Mouse (Mus musculus): Measurements from ENCODE around the gene 4632433K11Rik. TPM values are rescaled to one million over a fixed set of nuclear protein-coding genes. Genes with fewer than 3 reads are reported as not detected.
A peak's percentile ranks its signal among the peaks of the same experiment; 100 is the strongest.

The 4632433K11Rik gene
- polyA plus RNA-seq, 1 experiment from 2014 or later: not detected

- no peaks in the 10 kb centered on the region for H3K9me3 ChIP-seq (replicated peaks; ENCODE audit: control insufficient read depth, low read length)
- no peaks in the 10 kb centered on the region for H3K27me3 ChIP-seq (ENCODE audit: control insufficient read depth, insufficient read depth, low read length)
- H3K4me3 ChIP-seq (ENCODE audit: low read depth, low read length): peak overlapping the region; percentile 62
- peak overlapping the region; percentile 80 for H3K9ac ChIP-seq (ENCODE audit: low read depth, low read length)
- H3K27ac ChIP-seq (ENCODE audit: low read depth, low read length): peak overlapping the region; percentile 89; the same call in 1 of the 2 replicates
- peak overlapping the region; percentile 71 for H3K4me2 ChIP-seq
- H3K4me1 ChIP-seq (ENCODE audit: control insufficient read depth, insufficient read depth, low read length): peaks cover 4% of the 10 kb centered on the region; the same call in 1 of the 2 replicates
- 35% methylated on average over 5 of the region's 5 CpGs for WGBS (ENCODE audit: insufficient replicate concordance)
- H3K36me3 ChIP-seq (ENCODE audit: control insufficient read depth, insufficient read depth, low read length): peaks cover 17% of the 10 kb centered on the region
- no peak for ATAC-seq (replicated peaks; ENCODE audit: insufficient number of reproducible peaks, low FRiP score, low TSS enrichment)
Observed at GRCm38 (mm10) chr7:5038940-5039339, 5.0 kb downstream of the 4632433K11Rik start.

DNA sequence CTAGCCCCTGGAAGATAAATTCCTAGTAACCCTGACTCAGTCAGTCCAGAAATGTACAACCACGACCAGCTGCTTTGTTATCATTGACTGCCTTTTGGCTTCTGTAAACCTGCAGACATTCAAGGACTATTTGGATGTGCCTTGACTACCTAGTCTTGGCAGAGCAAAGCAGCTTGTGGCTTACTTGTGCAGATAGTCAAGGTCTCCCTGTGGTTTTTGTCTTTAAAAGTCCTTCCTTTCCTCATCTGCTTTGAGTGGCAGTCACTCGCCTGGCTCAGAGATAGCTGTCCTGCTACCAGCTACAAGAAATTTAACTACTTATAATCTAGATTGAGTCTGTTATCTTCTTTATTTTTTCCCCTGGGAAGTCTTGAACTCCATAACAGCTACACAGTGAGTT, 11.1 kb downstream of the 4632433K11Rik start:
- Histone ChIP-seq H3K4me2 (no peak overlapping the region), H3K4me1 (ENCODE audit: control insufficient read depth, insufficient read depth, low read length) (no peaks in the 10 kb centered on the region), H3K36me3 (ENCODE audit: control insufficient read depth, insufficient read depth, low read length) (no peaks in the 10 kb centered on the region; the same call in 1 of the 2 replicates), H3K9ac (ENCODE audit: low read depth, low read length) (no peak overlapping the region), H3K4me3 (ENCODE audit: low read depth, low read length) (no peak overlapping the region), H3K27me3 (ENCODE audit: control insufficient read depth, insufficient read depth, low read length) (no peaks in the 10 kb centered on the region), H3K9me3 (replicated peaks; ENCODE audit: control insufficient read depth, low read length) (no peaks in the 10 kb centered on the region), H3K27ac (ENCODE audit: low read depth, low read length) (no peak overlapping the region)
- WGBS (ENCODE audit: insufficient replicate concordance): 52% methylated on average over 2 of the region's 2 CpGs
- ATAC-seq (replicated peaks; ENCODE audit: insufficient number of reproducible peaks, low FRiP score, low TSS enrichment): no peak

DNA sequence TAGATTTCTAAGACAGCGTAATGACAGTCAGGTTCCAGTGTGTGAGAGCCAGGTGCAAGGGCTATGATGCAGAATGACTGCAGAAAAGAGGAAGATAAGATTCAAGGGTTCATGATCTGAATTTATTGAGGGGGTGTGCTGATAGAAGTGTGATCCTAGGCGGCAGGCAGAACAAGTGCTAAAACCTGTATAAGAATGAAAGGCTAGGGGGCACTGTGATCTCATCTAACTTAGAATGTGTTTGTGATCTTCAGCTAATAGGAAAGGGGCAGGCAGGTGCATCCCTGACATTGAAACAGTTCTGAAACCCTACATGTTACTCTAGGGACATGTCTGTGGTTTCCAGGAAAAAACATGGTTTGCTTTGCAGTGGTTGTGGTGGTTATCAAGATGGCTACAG, 12.2 kb downstream of the 4632433K11Rik start:
- Histone ChIP-seq H3K9me3 (replicated peaks; ENCODE audit: control insufficient read depth, low read length) (no peaks in the 10 kb centered on the region), H3K4me2 (no peak overlapping the region), H3K36me3 (ENCODE audit: control insufficient read depth, insufficient read depth, low read length) (no peaks in the 10 kb centered on the region; the same call in 1 of the 2 replicates), H3K27ac (ENCODE audit: low read depth, low read length) (no peak overlapping the region), H3K4me3 (ENCODE audit: low read depth, low read length) (no peak overlapping the region), H3K9ac (ENCODE audit: low read depth, low read length) (no peak overlapping the region), H3K27me3 (ENCODE audit: control insufficient read depth, insufficient read depth, low read length) (no peaks in the 10 kb centered on the region), H3K4me1 (ENCODE audit: control insufficient read depth, insufficient read depth, low read length) (no peaks in the 10 kb centered on the region)
- WGBS (ENCODE audit: insufficient replicate concordance): 73% methylated on average over 2 of the region's 2 CpGs
- no peak for ATAC-seq (replicated peaks; ENCODE audit: insufficient number of reproducible peaks, low FRiP score, low TSS enrichment)

- 24% methylated on average over 2 of the region's 2 CpGs for WGBS (ENCODE audit: insufficient replicate concordance)
- Histone ChIP-seq H3K36me3 (ENCODE audit: control insufficient read depth, insufficient read depth, low read length) (no peaks in the 10 kb centered on the region), H3K4me2 (no peak overlapping the region), H3K27me3 (ENCODE audit: control insufficient read depth, insufficient read depth, low read length) (peaks cover 5% of the 10 kb centered on the region), H3K4me1 (ENCODE audit: control insufficient read depth, insufficient read depth, low read length) (peaks cover under 1% of the 10 kb centered on the region), H3K9ac (ENCODE audit: low read depth, low read length) (no peak overlapping the region), H3K4me3 (ENCODE audit: low read depth, low read length) (no peak overlapping the region), H3K9me3 (replicated peaks; ENCODE audit: control insufficient read depth, low read length) (no peaks in the 10 kb centered on the region), H3K27ac (ENCODE audit: low read depth, low read length) (no peak overlapping the region)
- no peak for ATAC-seq (replicated peaks; ENCODE audit: insufficient number of reproducible peaks, low FRiP score, low TSS enrichment)
Observed at GRCm38 (mm10) chr7:5047313-5047712, 13.4 kb downstream of the 4632433K11Rik start.

DNA sequence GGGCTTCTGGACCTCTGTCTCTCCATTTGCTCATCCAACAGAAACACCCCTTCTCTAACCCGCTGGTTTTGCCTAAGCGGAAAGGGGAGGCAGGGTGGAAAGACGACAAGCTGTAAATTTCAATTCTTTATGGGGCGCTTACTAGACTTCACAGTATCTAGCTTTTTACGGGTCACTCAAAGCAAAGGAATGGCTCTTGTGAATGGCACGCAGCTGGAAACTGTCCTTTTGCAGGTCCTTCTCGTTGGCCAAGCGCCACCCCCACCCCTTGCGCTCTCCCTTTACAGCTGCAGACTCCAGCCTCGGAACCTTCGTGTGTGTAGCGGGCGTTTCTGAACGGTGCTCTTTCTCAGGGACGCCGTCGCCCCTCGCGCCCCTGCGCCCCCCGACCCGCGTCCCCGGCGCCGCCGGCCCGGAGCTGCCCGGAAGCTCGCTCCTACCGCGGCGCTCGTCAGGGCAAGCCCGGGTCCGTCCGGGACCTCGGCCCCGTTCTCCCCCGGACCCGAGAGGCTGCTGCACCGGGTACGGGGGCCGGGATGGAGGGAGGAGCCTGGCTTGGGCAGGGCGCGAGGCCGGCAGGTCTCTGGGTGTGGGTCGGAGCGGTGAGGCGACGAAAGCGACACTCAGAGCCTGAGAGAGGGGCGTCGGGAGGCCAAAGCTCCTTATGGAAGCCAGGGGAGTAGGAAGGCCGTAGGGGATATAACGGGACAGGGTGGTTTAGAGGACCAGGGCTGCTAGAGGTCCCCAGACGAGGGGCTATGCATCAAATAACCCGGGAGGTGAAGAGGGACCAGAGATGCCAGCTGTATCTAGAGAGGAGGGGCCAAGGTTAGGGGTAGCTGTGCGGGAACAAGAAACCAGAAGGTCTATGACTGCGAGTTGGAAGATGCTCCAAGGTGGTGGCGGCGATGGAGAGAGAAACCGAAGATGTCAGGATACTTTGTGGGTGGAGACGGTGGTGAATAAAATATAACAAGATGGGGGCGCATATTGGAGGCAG, 17.6 kb downstream of the 4632433K11Rik start, which contains the start of gene Zfp580:
Gene Zfp580, plus strand, starts transcription at position 346 of the 1,000 bp plus-strand sequence.
- WGBS (ENCODE audit: insufficient replicate concordance): under 1% methylated on average over 65 of the region's 65 CpGs
- peaks cover 16% of the 10 kb centered on the region for H3K4me1 ChIP-seq (ENCODE audit: control insufficient read depth, insufficient read depth, low read length)

GRCm38 (mm10) chr7:5052438-5052837, 18.5 kb downstream of the 4632433K11Rik start:
- Histone ChIP-seq H3K9ac (ENCODE audit: low read depth, low read length) (peak overlapping the region; percentile 53; the same call in 1 of the 2 replicates), H3K36me3 (ENCODE audit: control insufficient read depth, insufficient read depth, low read length) (no peaks in the 10 kb centered on the region), H3K27ac (ENCODE audit: low read depth, low read length) (no peak overlapping the region), H3K27me3 (ENCODE audit: control insufficient read depth, insufficient read depth, low read length) (peaks cover 56% of the 10 kb centered on the region), H3K9me3 (replicated peaks; ENCODE audit: control insufficient read depth, low read length) (no peaks in the 10 kb centered on the region), H3K4me3 (ENCODE audit: low read depth, low read length) (peak overlapping the region; percentile 80), H3K4me2 (peak overlapping the region; percentile 79), H3K4me1 (ENCODE audit: control insufficient read depth, insufficient read depth, low read length) (peaks cover 22% of the 10 kb centered on the region)
- ATAC-seq (replicated peaks; ENCODE audit: insufficient number of reproducible peaks, low FRiP score, low TSS enrichment): no peak
- 7% methylated on average over 12 of the region's 12 CpGs for WGBS (ENCODE audit: insufficient replicate concordance)

More for the DNA sequence above, 17.6 kb downstream of the 4632433K11Rik start, which contains the start of gene Zfp580:
- Histone ChIP-seq H3K4me2 (peak within 1 kb of the TSS; percentile 79), H3K27me3 (ENCODE audit: control insufficient read depth, insufficient read depth, low read length) (peaks cover 46% of the 10 kb centered on the region), H3K36me3 (ENCODE audit: control insufficient read depth, insufficient read depth, low read length) (no peaks in the 10 kb centered on the region), H3K9ac (ENCODE audit: low read depth, low read length) (peak within 1 kb of the TSS; percentile 86), H3K27ac (ENCODE audit: low read depth, low read length) (no peak within 1 kb of the TSS; the same call in 1 of the 2 replicates), H3K9me3 (replicated peaks; ENCODE audit: control insufficient read depth, low read length) (no peaks in the 10 kb centered on the region), H3K4me3 (ENCODE audit: low read depth, low read length) (peak within 1 kb of the TSS; percentile 80)
- ATAC-seq (replicated peaks; ENCODE audit: insufficient number of reproducible peaks, low FRiP score, low TSS enrichment): peak; percentile 66

DNA sequence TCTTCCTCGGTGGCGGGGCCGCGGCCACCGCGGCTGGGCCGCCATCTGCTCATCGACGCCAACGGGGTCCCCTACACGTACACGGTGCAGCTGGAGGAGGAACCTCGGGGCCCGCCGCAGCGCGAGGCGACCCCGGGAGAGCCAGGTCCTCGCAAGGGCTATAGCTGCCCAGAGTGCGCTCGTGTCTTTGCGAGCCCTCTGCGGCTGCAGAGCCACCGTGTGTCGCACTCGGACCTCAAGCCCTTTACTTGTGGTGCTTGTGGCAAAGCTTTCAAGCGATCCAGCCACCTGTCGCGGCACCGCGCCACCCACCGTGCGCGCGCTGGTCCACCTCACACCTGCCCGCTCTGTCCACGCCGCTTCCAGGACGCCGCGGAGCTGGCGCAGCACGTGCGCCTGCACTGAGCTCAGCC, 19.0 kb downstream of the 4632433K11Rik start:
- no peak overlapping the region for H3K27ac ChIP-seq (ENCODE audit: low read depth, low read length)
- H3K4me2 ChIP-seq: peak overlapping the region; percentile 79
- no peaks in the 10 kb centered on the region for H3K36me3 ChIP-seq (ENCODE audit: control insufficient read depth, insufficient read depth, low read length)
- H3K4me1 ChIP-seq (ENCODE audit: control insufficient read depth, insufficient read depth, low read length): peaks cover 22% of the 10 kb centered on the region
- H3K9me3 ChIP-seq (replicated peaks; ENCODE audit: control insufficient read depth, low read length): no peaks in the 10 kb centered on the region
- H3K4me3 ChIP-seq (ENCODE audit: low read depth, low read length): peak overlapping the region; percentile 80
- 5% methylated on average over 45 of the region's 45 CpGs for WGBS (ENCODE audit: insufficient replicate concordance)
- H3K27me3 ChIP-seq (ENCODE audit: control insufficient read depth, insufficient read depth, low read length): peaks cover 61% of the 10 kb centered on the region
- no peak for ATAC-seq (replicated peaks; ENCODE audit: insufficient number of reproducible peaks, low FRiP score, low TSS enrichment)
- peak overlapping the region; percentile 53; the same call in 1 of the 2 replicates for H3K9ac ChIP-seq (ENCODE audit: low read depth, low read length)

GRCm38 (mm10) chr7:5053456-5054179, 19.7 kb downstream of the 4632433K11Rik start:
- H3K9ac ChIP-seq (ENCODE audit: low read depth, low read length): no peak overlapping the region
- no peaks in the 10 kb centered on the region for H3K9me3 ChIP-seq (replicated peaks; ENCODE audit: control insufficient read depth, low read length)
- H3K4me3 ChIP-seq (ENCODE audit: low read depth, low read length): peak overlapping the region; percentile 80
- peaks cover 68% of the 10 kb centered on the region for H3K27me3 ChIP-seq (ENCODE audit: control insufficient read depth, insufficient read depth, low read length)
- no peaks in the 10 kb centered on the region for H3K36me3 ChIP-seq (ENCODE audit: control insufficient read depth, insufficient read depth, low read length)
- no peak for ATAC-seq (replicated peaks; ENCODE audit: insufficient number of reproducible peaks, low FRiP score, low TSS enrichment)
- H3K4me2 ChIP-seq: peak overlapping the region; percentile 79
- H3K4me1 ChIP-seq (ENCODE audit: control insufficient read depth, insufficient read depth, low read length): peaks cover 22% of the 10 kb centered on the region
- no peak overlapping the region for H3K27ac ChIP-seq (ENCODE audit: low read depth, low read length)
- WGBS (ENCODE audit: insufficient replicate concordance): 9% methylated on average over 32 of the region's 32 CpGs

Measured in heart, embryonic 11.5 days (tissue).